Comparison of ENCODE assay signal across 14 mouse cellular contexts in the genomic region with DNA sequence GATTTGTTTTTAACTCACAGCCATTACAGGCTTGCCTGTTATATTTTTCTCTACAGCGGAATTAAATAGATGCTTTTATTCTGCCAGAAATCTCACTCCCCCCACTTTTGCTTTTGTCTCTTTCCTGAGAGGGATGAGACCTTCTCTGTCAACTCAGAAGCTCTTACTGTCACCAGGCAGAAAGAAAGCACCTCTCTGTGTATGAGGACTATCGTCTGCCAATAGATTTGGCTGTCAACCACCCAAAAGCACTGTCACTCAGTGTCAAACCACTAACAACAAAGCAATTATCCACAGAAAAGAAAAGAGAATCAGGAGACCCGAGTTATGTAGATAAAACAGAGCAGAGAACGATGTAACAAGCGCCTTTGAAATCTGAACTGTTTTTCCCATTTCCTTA.
DNase-seq lines count a peak whose midpoint lies in the region; TF ChIP-seq lines count a peak whose summit lies in the region.
"Had no signal": no experiment of that assay in that cellular context is flagged by ENCODE, and none has a peak within 500 bp of the region (broad histone marks: within the 10 kb centered on the region; RNA-seq: fewer than 3 reads in every experiment).

No protein-coding gene starts in this region.

- TF ChIP-seq POLR2A in brain, embryonic 14.5 days (IDR thresholded peaks at IDR 0.05; ENCODE audit: borderline replicate concordance, extremely low read depth, insufficient read depth, insufficient read length, poor library complexity, severe bottlenecking) = no peak

- DNase-seq in cerebellum, adult 9-10 months = peak; percentile 5
- DNase-seq in cerebellum, postnatal 36 days = no peak
- peak; percentile 41 for DNase-seq in layer of hippocampus, adult 11-12 months (ENCODE audit: low spot score)
- DNase-seq in layer of hippocampus, postnatal 25 days (ENCODE audit: extremely low spot score in 1 of 2, low spot score in 1 of 2) = no peak
- DNase-seq in brain, embryonic 14.5 days (ENCODE audit: low read depth) = peak; percentile 86
- peak; percentile 38 for DNase-seq in layer of hippocampus, adult 9-10 months (ENCODE audit: low spot score)
- no peak for DNase-seq in testis, postnatal 10 days (ENCODE audit: low spot score)
- DNase-seq in lung, postnatal 36 days = no peak
- DNase-seq: cerebellum, adult 11 months; embryo, embryonic 11 days; gastrocnemius, postnatal 36 days; lung, postnatal 14 days; right cerebral cortex, postnatal 4 days; thymus, postnatal 36 days had no signal

- no peak for TF ChIP-seq CTCF in brain, embryonic 14.5 days (IDR thresholded peaks at IDR 0.05; ENCODE audit: borderline replicate concordance, extremely low read depth, insufficient read depth, insufficient read length)

Comparison
In these comparisons a context has a peak if more than half of its experiments do, and no peak if none do; other contexts are left out.
1. DNase-seq: peak in cerebellum, adult 9-10 months (single experiment), layer of hippocampus, adult 11-12 months (single experiment), brain, embryonic 14.5 days (single experiment) and layer of hippocampus, adult 9-10 months (single experiment); none in cerebellum, postnatal 36 days (0 of 2), layer of hippocampus, postnatal 25 days (0 of 2), testis, postnatal 10 days (single experiment) and lung, postnatal 36 days (single experiment).